Mouse (Mus musculus) lung, embryonic 16.5 days (tissue): ENCODE results near the gene Tnfaip8l2. TPM values are rescaled to one million over a fixed set of nuclear protein-coding genes. Genes with fewer than 3 reads are reported as not detected.
"Not testable (repeated sequence)": the region's sequence is repeated elsewhere in the genome, so short reads cannot be mapped to it uniquely, and the experiment has no call there.

ENCODE experiments used
- ATAC-seq: fragments of 200-750 bp; cut with Nextera tagmentation; 2 replicates; pipeline ENCODE4 v1.8.0; 2017; ENCODE audit warnings: low read depth, mild to moderate bottlenecking, moderate library complexity
- H3K27ac ChIP-seq: fragments of 300-500 bp; sonication (generic); 2 replicates; pipeline ENCODE4 v1.5.1; 2014; ENCODE audit warnings: mild to moderate bottlenecking, control low read depth, low read length
- H3K27me3 ChIP-seq: fragments of 300-500 bp; sonication (generic); 2 replicates; pipeline ENCODE4 v1.6.1; 2014; ENCODE audit warnings: low read depth, low read length, mixed read lengths; ENCODE audit not compliant: control insufficient read depth, insufficient read depth
- H3K36me3 ChIP-seq: fragments of 300-500 bp; sonication (generic); 2 replicates; pipeline ENCODE4 v1.6.1; 2014; ENCODE audit warnings: low read length; ENCODE audit not compliant: control insufficient read depth, insufficient read depth
- H3K4me1 ChIP-seq: fragments of 300-500 bp; sonication (generic); replicated peaks from 2 replicates; pipeline ENCODE4 v1.6.1; 2014; ENCODE audit warnings: low read length, mixed read lengths; ENCODE audit not compliant: control insufficient read depth, insufficient read depth
- H3K4me2 ChIP-seq: fragments of 300-500 bp; sonication (generic); 2 replicates; pipeline ENCODE4 v1.6.1; 2014; ENCODE audit warnings: low read depth, low read length, control low read depth
- H3K4me3 ChIP-seq: fragments of 300-500 bp; sonication (generic); 2 replicates; pipeline ENCODE4 v1.5.1; 2014; ENCODE audit warnings: mild to moderate bottlenecking, low read length, control low read depth
- H3K9ac ChIP-seq: fragments of 300-500 bp; sonication (generic); 2 replicates; pipeline ENCODE4 v1.6.1; 2014; ENCODE audit warnings: low read length, control low read depth
- H3K9me3 ChIP-seq: fragments of 300-500 bp; sonication (generic); 2 replicates; pipeline ENCODE4 v1.6.1; 2016; ENCODE audit warnings: low read length; ENCODE audit not compliant: control insufficient read depth
- WGBS: fragments of 180-500 bp; shearing (Covaris S2); extraction: QIAGEN DNeasy Blood & Tissue Kit; methylation state at CpG from one replicate; pipeline ENCODE4 v1.1.7; 2014; 5-methylcytosine and 5-hydroxymethylcytosine counted together
- polyA plus RNA-seq: library from polyadenylated mRNA; unstranded; fragments of >200 nt; fragmentation: Nextera tagmentation; extraction: Ambion mirVana; gene quantifications from 2 replicates; pipeline ENCODE4 v1.2.1, GENCODE M21; 2015

Gene Tnfaip8l2
- polyA plus RNA-seq, 1 experiment from 2014 or later = 4.0 TPM

- ATAC-seq, H3K27me3 ChIP-seq, H3K36me3 ChIP-seq, H3K9me3 ChIP-seq, H3K9ac ChIP-seq, H3K4me2 ChIP-seq, H3K27ac ChIP-seq, H3K4me3 ChIP-seq: not testable (repeated sequence)
- 83% methylated on average over 2 of the region's 2 CpGs for WGBS
- H3K4me1 ChIP-seq = peaks cover 12% of the 10 kb centered on the region
Measured at GRCm38 (mm10) chr3:95132389-95132788, 9.8 kb downstream of the Tnfaip8l2 start.

GRCm38 (mm10) chr3:95130081-95130480, 12.1 kb downstream of the Tnfaip8l2 start:
- Histone ChIP-seq H3K27ac (no peak overlapping the region), H3K9ac (no peak overlapping the region), H3K27me3 (no peaks in the 10 kb centered on the region), H3K4me1 (peaks cover 9% of the 10 kb centered on the region), H3K36me3 (peaks cover 2% of the 10 kb centered on the region), H3K4me2 (no peak overlapping the region), H3K9me3 (no peaks in the 10 kb centered on the region), H3K4me3 (no peak overlapping the region)
- no peak for ATAC-seq
- 69% methylated on average over 5 of the region's 5 CpGs for WGBS

- H3K4me2 ChIP-seq = no peak overlapping the region
- no peak overlapping the region for H3K4me3 ChIP-seq
- peaks cover 2% of the 10 kb centered on the region for H3K36me3 ChIP-seq
- H3K27ac ChIP-seq = no peak overlapping the region
- ATAC-seq = no peak
- WGBS = 45% methylated on average over 6 of the region's 6 CpGs
- no peaks in the 10 kb centered on the region for H3K9me3 ChIP-seq
- H3K4me1 ChIP-seq = peaks cover 16% of the 10 kb centered on the region
- H3K27me3 ChIP-seq = no peaks in the 10 kb centered on the region
- no peak overlapping the region for H3K9ac ChIP-seq
Measured at GRCm38 (mm10) chr3:95129226-95129651, 12.9 kb downstream of the Tnfaip8l2 start.

GRCm38 (mm10) chr3:95124972-95125371, 17.2 kb downstream of the Tnfaip8l2 start:
- peaks cover 27% of the 10 kb centered on the region for H3K36me3 ChIP-seq
- no peaks in the 10 kb centered on the region for H3K27me3 ChIP-seq
- 0 out of 2 replicates have a peak overlapping the region, but pooled peaks have one; percentile 2 for H3K4me2 ChIP-seq
- no peak overlapping the region for H3K4me3 ChIP-seq
- 8% methylated on average over 5 of the region's 5 CpGs for WGBS
- no peaks in the 10 kb centered on the region for H3K9me3 ChIP-seq
- peak; percentile 70 for ATAC-seq
- peak overlapping the region; percentile 16; the same call in 1 of the 2 replicates for H3K9ac ChIP-seq
- H3K27ac ChIP-seq = peak overlapping the region; percentile 66
- peaks cover 15% of the 10 kb centered on the region for H3K4me1 ChIP-seq

- WGBS = 41% methylated on average over 6 of the region's 6 CpGs
- ATAC-seq = peak; percentile 21; the same call in 1 of the 2 replicates
Measured at GRCm38 (mm10) chr3:95124246-95124645, 17.9 kb downstream of the Tnfaip8l2 start, which contains the start of gene Tmod4. Gene Tmod4 (plus strand): TSS chr3:95124476.

GRCm38 (mm10) chr3:95121580-95121979, 20.6 kb downstream of the Tnfaip8l2 start:
- Histone ChIP-seq H3K36me3 (peaks cover 44% of the 10 kb centered on the region), H3K4me3 (no peak overlapping the region), H3K4me2 (no peak overlapping the region), H3K4me1 (peaks cover 15% of the 10 kb centered on the region), H3K27ac (peak overlapping the region; percentile 86), H3K27me3 (no peaks in the 10 kb centered on the region), H3K9me3 (no peaks in the 10 kb centered on the region), H3K9ac (no peak overlapping the region)
- 55% methylated on average over 6 of the region's 6 CpGs for WGBS
- peak; percentile 70 for ATAC-seq

More at GRCm38 (mm10) chr3:95124246-95124645, 17.9 kb downstream of the Tnfaip8l2 start, which contains the start of gene Tmod4:
- Histone ChIP-seq H3K9me3 (no peaks in the 10 kb centered on the region), H3K4me3 (no peak within 1 kb of the TSS), H3K36me3 (peaks cover 33% of the 10 kb centered on the region), H3K27me3 (no peaks in the 10 kb centered on the region), H3K4me1 (peaks cover 15% of the 10 kb centered on the region), H3K9ac (peak within 1 kb of the TSS; percentile 16; the same call in 1 of the 2 replicates), H3K27ac (peak within 1 kb of the TSS; percentile 66), H3K4me2 (0 out of 2 replicates have a peak within 1 kb of the TSS, but pooled peaks have one; percentile 2)

- Histone ChIP-seq H3K9me3 (no peaks in the 10 kb centered on the region), H3K27me3 (no peaks in the 10 kb centered on the region), H3K9ac (no peak overlapping the region), H3K4me1 (no peaks in the 10 kb centered on the region), H3K27ac (no peak overlapping the region), H3K4me3 (no peak overlapping the region), H3K4me2 (no peak overlapping the region), H3K36me3 (peaks cover 52% of the 10 kb centered on the region)
- ATAC-seq = no peak
- 96% methylated on average over 2 of the region's 2 CpGs for WGBS
Measured at GRCm38 (mm10) chr3:95117751-95118150, 24.4 kb downstream of the Tnfaip8l2 start.

GRCm38 (mm10) chr3:95112760-95113159, 29.4 kb downstream of the Tnfaip8l2 start:
- ATAC-seq = no peak
- Histone ChIP-seq H3K4me1 (peaks cover 8% of the 10 kb centered on the region), H3K27me3 (no peaks in the 10 kb centered on the region), H3K9me3 (no peaks in the 10 kb centered on the region), H3K9ac (no peak overlapping the region), H3K4me3 (no peak overlapping the region), H3K36me3 (peaks cover 14% of the 10 kb centered on the region), H3K27ac (no peak overlapping the region), H3K4me2 (peak overlapping the region; percentile 41; the same call in 1 of the 2 replicates)
- 88% methylated on average over 1 of the region's 1 CpGs for WGBS

GRCm38 (mm10) chr3:95110911-95111726, 31.0 kb downstream of the Tnfaip8l2 start, which contains the start of gene Vps72:
Gene Vps72 (plus strand): TSS chr3:95111022.
- ATAC-seq = peak; percentile 79
- WGBS = under 1% methylated on average over 54 of the region's 54 CpGs
- peak within 1 kb of the TSS; percentile 95 for H3K27ac ChIP-seq

More at GRCm38 (mm10) chr3:95110911-95111726, 31.0 kb downstream of the Tnfaip8l2 start, which contains the start of gene Vps72:
- Histone ChIP-seq H3K36me3 (peaks cover 13% of the 10 kb centered on the region), H3K9ac (peak within 1 kb of the TSS; percentile 88), H3K4me3 (peak within 1 kb of the TSS; percentile 77), H3K4me2 (peak within 1 kb of the TSS; percentile 41), H3K9me3 (no peaks in the 10 kb centered on the region), H3K4me1 (peaks cover 8% of the 10 kb centered on the region), H3K27me3 (no peaks in the 10 kb centered on the region)
